Comparison of ENCODE assay signal across 8 mouse cellular contexts in the genomic region with DNA sequence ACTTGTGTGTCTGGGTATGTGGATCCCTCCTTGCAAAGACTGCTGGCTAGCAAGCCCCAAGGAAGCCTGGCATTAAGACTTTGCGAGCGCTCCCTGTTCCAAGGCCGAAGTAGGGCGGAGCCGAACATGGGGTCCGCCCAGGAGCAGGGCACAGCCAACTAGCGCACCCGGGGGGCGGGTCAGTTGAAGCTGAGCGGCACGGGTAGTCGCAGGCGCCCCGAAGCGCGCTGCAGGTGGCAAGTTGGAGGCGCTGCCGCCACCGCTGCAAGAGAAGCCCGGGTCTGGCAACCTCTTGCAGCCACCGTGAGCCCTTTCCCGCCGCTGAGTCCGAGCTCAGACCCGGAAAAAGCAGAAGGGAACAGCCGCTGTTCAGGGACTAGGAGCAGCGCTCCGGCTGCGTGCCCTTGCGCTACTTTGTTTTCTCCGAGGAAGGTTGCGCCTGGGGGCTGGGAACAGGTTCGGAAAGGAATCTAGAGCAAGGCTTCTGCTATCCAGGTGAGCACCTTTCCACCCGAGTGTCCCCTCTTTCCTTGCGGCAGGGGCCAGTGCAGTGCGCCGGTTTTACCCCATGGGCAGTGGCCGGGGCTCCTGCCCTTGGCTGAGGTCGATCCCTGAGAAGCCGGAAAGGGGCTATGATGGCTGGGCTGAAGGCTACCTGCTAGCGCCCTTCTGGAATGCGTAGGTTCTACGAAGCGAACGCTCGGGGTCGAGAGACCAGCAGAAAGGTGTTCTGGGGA. TPM values are rescaled to one million over a fixed set of nuclear protein-coding genes. Genes with fewer than 3 reads are reported as not detected.
DNase-seq lines count a peak whose midpoint lies in the region; ATAC-seq and TF ChIP-seq lines count a peak whose summit lies in the region.

A gene (plus strand): TSS at position 183 of the 737 bp plus-strand sequence.

- peak within 1 kb of the TSS; percentile 100 for H3K4me2 ChIP-seq in hindbrain, embryonic 12.5 days (replicated peaks)

- DNase-seq in ZHBTc4 (ENCODE audit: low read depth, low spot score), result peak; percentile 91
- peak; percentile 87 to 92 for DNase-seq in cerebellum, postnatal 36 days
- peak; percentile 86 to 90 for DNase-seq in frontal cortex, postnatal 36 days (ENCODE audit: low spot score in 2 of 2)
- peak; percentile 74 for DNase-seq in layer of hippocampus, adult 9-11 months
- DNase-seq in lung, adult 2 months, result peak; percentile 65
- DNase-seq in ovary, postnatal 10 days (ENCODE audit: low spot score), result peak; percentile 21
- peak; percentile 85 for DNase-seq in yolk sac, embryonic 10.5 days (ENCODE audit: low spot score)

- no peak within 1 kb of the TSS for H3K27ac ChIP-seq in hindbrain, embryonic 12.5 days

- H3K27me3 ChIP-seq in hindbrain, embryonic 12.5 days, result peaks cover 48% of the 10 kb centered on the region

- peak within 1 kb of the TSS; percentile 55 for H3K9ac ChIP-seq in hindbrain, embryonic 12.5 days

- WGBS in hindbrain, embryonic 12.5 days, result under 1% methylated on average over 47 of the region's 47 CpGs
- under 1% methylated on average over 47 of the region's 47 CpGs for WGBS in lung, adult 2 months

- H3K9me3 ChIP-seq in hindbrain, embryonic 12.5 days (replicated peaks), result no peaks in the 10 kb centered on the region

- TF ChIP-seq POLR2A in lung, adult 2 months (IDR thresholded peaks at IDR 0.05; ENCODE audit: borderline replicate concordance, extremely low read depth, low read depth, low read length), result no peak

- peaks cover 19% of the 10 kb centered on the region for H3K4me1 ChIP-seq in hindbrain, embryonic 12.5 days
- H3K4me1 ChIP-seq in lung, adult 2 months (ENCODE audit: control insufficient read depth, insufficient read depth, low read length), result no peaks in the 10 kb centered on the region

- H3K4me3 ChIP-seq in hindbrain, embryonic 12.5 days, result peak within 1 kb of the TSS; percentile 58
- peak within 1 kb of the TSS; percentile 35 for H3K4me3 ChIP-seq in lung, adult 2 months (replicated peaks; ENCODE audit: extremely low read depth, low read depth, low read length)

- H3K36me3 ChIP-seq in hindbrain, embryonic 12.5 days, result no peaks in the 10 kb centered on the region

- TF ChIP-seq CTCF in lung, adult 2 months (IDR thresholded peaks at IDR 0.05; ENCODE audit: insufficient read depth, low read length), result no peak

- ATAC-seq in hindbrain, embryonic 12.5 days (ENCODE audit: low FRiP score), result peak; percentile 91

RNA-seq across cellular contexts. Expression of the gene that starts here (rescaled TPM):
- polyA plus RNA-seq in hindbrain, embryonic 12.5 days (2016; fragmentation: Nextera tagmentation; extraction: Ambion mirVana), result 104 and 118 TPM in 2 replicates
- polyA plus RNA-seq in lung, adult 2 months (2012; rRNA removed), result 5.0 and 7.2 TPM in 2 replicates

Comparison
In these comparisons a context has a peak if more than half of its experiments do, and no peak if none do; other contexts are left out.
1. RNA of the gene that starts here (polyA plus RNA-seq): 104 to 118 TPM in hindbrain, embryonic 12.5 days; 5.0 to 7.2 TPM in lung, adult 2 months; every median in the first group is over 10 times any median in the second.
2. DNase-seq: peak in every context shown above with its lines; median percentile 91 in ZHBTc4; 90 in cerebellum, postnatal 36 days; 88 in frontal cortex, postnatal 36 days; 85 in yolk sac, embryonic 10.5 days; 74 in layer of hippocampus, adult 9-11 months; 65 in lung, adult 2 months; 21 in ovary, postnatal 10 days.